14 mouse cellular contexts compared by ENCODE assay signal in the genomic region with DNA sequence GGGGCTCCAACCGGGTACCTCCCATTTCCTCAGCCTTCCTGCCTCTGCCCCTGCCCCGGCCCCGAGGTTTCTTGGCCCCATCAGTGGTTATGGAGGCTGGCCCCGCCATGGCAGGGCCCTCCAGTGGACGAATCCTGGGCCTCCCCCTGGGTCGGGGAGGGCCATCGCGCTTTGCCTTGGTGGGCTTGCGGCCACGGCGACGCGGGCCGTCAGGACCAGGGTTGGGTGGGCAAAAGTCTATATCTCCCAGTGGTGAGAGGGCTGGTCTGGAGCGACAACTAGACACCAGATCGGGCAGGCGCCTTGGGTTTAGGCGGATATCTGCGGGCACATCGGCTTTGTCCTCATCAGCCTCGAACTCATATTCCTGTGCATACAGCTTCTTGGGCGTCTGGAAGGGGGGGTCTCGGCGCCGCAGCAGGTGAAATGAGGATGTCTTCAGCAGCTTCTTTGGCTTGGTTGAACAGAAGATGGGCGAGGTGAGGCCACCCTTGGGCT.
"Had no signal": no experiment of that assay in that cellular context is flagged by ENCODE, and none has a peak within 500 bp of the region (broad histone marks: within the 10 kb centered on the region; RNA-seq: fewer than 3 reads in every experiment).

No protein-coding gene starts in this region.

- H3K4me3 ChIP-seq: left cerebral cortex, adult 2 months; limb, embryonic 15.5 days; liver, embryonic 12.5 days; myocyte; neural tube, embryonic 13.5 days had no signal

- H3K27ac ChIP-seq: left cerebral cortex, adult 2 months; limb, embryonic 15.5 days; liver, embryonic 12.5 days; neural tube, embryonic 13.5 days had no signal

- ATAC-seq: liver, embryonic 12.5 days had no signal

- DNase-seq: kidney, adult 8-10 months; kidney, postnatal 25 days; lung, embryonic 14.5 days; lung, postnatal 10 days; lung, postnatal 4 days; midbrain, embryonic 14.5 days; right cerebral cortex, adult 18-20 months; right cerebral cortex, postnatal 25 days; thymus, postnatal 4 days had no signal

- H3K9me3 ChIP-seq: limb, embryonic 15.5 days; liver, embryonic 12.5 days; neural tube, embryonic 13.5 days had no signal

- H3K4me2 ChIP-seq: limb, embryonic 15.5 days; liver, embryonic 12.5 days; lung, embryonic 14.5 days; neural tube, embryonic 13.5 days had no signal

- H3K27me3 ChIP-seq: limb, embryonic 15.5 days; liver, embryonic 12.5 days; neural tube, embryonic 13.5 days had no signal

- H3K9ac ChIP-seq: limb, embryonic 15.5 days; liver, embryonic 12.5 days; lung, embryonic 14.5 days; neural tube, embryonic 13.5 days had no signal
